Mouse (Mus musculus): ENCODE results near the gene Pax5. TPM values are rescaled to one million over a fixed set of nuclear protein-coding genes. Genes with fewer than 3 reads are reported as not detected.

The Pax5 gene
- total RNA-seq, 2 experiments from 2014 or later: 0.05 to 0.99 TPM

DNA sequence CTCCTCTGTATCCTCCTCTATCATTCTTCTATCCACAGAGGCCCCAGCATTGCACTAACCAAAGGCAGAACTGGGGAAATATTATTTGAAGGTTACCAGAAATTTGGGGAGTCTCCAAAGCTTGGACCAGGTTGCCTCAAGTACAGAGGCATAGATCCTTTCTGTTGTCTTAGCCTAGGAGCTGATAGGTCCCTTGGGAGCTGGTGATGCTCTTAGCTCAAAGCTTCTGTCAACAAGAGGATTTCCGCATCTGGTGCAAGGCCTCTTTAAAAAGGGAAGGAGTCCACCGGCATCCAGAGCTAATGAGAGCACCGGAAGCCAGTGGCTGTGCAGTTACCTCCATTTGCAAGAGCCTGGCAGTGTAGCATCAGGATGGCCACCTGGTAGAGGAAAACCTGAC, 5.1 kb downstream of the Pax5 start:
- DNase-seq: no peak

DNA sequence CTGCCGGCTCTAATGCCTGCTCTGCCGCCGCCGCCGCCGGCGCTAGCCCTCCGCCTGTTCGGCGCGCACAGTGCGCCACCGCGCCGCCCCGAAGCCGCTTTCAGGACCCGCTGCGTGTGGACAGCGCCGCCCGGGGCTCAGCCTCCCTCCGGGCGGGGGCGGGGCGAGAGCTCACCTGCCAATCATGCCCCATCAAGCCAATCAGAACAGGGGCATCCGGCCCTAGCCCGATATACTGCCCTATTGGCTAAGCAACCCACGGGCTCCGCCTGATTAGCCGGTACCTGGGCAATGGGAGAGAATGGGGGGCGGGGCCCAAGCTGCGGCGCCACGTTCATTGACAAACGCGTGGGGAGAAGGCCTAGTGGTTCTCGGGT, 5.9 kb downstream of the Pax5 start:
- peak; percentile 62 to 65 for DNase-seq

DNA sequence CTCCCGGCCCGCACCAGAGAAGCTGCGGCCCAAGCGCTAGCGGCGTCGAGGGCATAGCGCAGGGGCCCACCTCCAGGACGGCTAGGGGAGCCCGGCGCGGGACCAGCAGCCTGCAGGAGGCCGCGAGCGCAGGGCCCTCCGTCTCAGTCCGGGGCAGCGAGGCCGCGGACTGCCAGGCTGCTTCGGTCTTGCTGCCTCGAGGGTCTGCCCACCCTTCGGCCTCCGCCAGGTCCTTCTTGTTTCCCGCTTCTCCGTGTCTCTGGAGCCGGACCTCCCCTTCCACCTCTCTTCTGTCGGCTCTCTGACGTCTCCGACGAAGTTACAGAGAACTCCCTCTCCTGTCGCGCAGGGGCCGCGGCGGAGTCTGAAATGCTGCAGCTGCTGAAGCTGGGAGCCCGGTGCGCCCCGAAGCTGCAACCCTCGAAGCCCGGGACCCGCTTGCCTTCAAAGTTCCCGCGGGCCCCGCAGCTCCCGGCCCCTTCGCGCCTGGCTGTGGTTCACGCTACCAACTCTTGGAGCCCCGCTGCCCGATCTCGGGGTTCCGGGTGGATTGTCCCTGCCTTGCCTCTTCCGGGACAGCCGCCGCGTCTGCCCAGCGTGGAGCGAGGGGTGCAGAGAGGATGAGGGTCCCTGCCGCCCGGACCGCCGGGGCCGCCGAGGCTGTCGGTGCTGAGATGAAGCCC, 6.5 kb downstream of the Pax5 start:
- DNase-seq: no peak

DNA sequence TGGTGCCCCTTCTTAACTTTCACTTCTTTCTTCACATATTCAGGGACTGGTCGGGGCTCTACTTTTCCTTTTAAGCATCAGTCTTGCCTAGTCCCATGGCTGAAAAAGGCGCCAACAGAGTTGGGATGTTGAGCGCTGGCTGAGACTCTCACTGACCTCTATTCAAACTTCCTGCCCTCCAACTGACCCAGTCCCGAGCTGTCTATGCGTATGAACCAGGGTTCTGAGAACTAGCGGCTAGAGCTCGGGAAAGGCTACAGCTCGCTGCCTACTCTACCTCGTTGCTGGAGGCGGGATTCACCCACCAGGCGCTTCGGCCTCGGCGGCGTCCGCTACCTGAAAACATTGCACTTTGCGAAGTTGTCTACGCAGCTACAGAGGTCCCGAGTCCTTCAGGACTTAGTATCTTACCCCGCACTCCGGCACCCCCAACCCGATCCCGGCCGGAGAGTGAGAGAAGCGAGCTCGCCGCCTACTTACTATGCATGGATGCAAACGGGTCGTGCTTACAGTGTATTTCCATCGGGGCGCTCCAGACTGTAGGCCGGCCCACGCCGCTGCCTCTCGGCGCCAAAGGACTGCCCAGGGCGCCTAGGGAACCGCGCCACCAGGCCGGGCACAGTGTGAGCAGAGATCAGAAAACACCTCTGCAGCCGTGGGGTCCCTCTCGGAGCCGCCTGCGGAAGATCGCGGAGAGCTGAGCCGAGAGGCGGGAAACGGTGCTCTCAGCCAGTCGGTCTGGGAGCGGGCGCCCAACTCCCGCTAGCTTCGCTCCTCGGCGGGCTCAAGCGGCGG, 7.2 kb downstream of the Pax5 start:
- DNase-seq: no peak

DNA sequence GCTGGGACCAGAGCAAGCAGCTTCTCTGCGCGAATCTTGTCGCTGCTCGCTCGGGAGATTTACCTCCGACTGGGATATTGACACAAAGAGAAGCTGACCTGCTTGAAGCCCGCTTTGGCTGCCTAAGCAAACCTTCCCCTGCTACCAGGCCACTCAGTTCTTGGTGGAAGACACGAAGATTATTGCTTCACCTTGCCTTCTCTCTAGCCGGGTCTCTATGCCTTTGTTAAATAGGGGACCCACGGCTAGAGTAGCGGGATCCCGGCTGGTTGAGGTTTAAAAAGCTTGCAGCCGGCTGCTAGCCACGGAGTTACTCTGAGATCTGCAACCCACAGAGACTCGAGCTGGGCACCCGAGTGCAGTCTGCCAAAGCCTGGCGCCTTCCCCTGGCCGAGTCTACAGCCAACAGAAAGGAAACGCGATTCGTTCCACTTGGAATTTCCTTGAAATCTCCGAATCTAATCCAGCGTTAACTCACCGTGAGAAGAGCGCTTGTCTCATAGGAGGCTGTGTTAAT, 8.2 kb downstream of the Pax5 start:
- DNase-seq: peak in 1 of 2 experiments; percentile 31

DNA sequence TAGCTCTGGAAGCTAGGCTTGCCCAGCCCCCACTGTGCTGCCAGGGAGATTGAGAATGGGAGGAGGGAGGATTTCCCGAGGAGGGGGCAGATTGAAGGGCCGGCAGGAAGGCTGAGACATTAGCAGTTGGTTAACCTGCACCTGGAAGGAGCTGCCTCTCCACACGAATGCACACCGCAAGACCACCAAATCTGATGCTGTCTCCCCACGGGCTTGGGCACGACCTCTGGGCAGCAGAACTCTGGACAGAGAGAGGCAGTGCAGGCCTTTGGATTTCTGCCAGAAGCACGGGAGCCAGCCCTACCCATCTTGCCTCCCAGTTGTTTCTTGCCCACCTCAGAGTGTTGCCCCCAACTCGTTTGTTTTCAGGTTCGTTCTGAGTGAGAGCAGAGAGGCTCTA, 8.8 kb downstream of the Pax5 start:
- DNase-seq: no peak

DNA sequence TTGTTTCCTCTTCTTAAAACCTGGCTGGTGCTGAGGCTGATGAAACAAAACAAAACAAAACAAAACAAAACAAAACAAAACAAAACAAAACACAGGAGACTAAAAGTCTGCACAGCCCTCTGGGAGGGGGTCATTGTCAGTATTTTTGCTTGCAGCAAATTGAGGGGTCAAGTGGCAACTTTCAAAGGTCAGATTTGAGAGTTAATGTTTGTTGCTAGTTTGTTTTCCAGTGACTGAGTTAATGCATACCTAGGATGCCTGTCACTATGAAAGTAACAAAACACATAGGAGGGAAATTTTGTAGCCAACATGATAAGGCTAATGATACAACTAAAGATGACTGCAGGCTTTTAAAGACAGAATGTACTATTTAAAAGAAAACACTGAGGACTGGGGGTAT, 13.6 kb downstream of the Pax5 start:
- no peak for DNase-seq

DNA sequence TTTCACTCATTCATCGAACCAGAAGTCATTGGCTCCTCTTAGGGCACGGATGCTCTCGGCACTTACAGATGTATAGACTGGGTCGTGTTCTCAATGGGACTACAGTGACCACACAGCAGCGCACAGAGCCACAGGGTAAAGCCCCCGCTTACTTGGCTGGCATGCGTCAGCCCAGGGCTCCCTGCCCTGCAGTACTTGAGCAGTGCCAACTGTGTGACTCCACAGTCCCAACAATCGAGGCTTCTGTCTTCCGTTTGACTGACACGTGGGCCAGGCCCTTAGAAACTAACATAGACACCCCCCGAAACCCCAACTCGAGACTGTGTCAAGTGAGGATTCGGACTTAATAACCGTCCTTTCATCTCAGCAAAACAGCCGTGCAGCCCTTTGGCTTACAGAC, 15.9 kb downstream of the Pax5 start:
- DNase-seq: no peak

DNA sequence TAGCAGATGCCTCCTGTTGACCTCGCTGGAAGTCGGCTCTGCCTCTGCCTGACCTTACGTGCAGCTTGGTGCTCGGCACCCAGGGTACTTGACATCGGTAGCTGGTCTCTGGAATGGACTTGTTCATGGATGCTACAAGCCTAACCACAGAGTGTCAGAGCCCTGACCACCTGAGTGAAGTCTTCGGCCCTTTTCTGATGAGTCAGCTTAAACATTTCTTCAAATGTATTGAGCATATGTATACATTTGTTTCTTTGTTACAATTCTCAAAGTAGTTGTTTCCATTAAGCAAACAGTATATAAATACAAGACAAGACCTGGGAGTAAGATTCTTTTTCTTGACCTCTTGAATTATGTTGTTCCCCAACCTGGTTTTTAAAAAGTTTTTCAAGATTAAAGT, 24.7 kb downstream of the Pax5 start:
- DNase-seq: no peak

DNA sequence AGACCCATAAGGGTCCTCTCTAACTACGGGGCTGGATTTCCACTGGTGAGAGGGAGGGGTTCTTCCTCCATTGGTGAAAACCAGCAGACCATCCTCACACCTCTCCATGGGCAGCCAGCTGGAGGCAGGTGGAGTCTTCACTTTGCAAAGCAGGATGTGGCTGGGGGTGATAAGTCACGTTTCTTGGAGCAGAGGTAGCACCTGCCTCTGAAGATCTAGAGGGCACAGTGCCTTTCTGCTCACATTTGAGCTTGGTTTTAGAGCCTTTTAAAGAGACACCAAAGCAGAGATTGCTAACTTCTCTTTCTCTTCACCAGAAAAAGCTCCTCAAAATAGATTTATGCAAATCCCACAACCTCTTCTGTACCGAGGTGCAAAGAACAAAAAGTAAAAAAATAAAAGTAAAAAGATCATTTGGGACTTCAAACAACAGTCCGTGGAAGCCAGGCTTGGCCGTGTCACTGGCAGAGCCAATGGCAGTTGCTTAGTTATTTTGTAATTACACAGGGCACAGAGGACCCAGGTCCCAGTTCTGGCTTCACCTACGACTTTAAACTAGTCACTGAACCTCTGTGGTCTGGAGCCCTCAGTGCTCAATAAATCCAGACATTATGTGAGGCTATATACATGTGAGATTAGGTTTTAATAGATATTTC, 29.9 kb downstream of the Pax5 start:
- no peak for DNase-seq

DNA sequence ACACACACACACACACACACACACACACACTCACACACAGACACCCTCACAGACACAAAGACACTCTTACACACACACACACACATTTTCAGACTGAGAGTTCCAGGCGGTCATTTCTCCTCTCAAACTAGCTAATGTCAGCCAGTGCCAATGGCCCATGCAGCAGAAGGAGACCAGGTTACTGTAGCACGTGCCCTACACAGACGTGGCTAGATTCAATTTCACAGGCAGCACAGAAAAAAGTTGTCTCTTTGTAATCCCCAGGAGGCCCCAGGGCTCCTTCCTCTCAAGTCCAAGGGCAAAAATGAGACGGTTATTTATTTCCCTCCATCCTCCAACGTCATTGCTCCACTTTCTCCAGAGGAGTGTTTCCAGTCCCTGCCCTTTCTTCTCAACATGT, 31.6 kb downstream of the Pax5 start:
- DNase-seq: no peak

DNA sequence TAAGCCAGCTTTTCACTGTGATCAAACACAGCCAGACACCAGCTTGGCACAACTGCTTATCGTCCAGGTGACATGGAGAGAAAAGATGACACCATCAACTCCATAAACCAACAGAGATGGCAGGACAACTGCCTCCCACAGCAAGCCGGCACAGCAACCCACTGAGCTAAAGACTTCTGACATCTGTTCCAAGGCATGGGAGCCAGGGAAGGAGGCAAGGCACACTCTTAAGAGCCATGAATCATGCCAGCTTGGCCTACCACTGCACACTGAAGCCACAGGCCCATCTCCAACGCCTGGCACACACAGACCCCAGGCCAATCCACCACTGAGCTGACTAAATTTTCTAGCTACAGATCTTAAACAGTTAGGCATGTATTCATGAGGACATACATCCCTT, 32.3 kb downstream of the Pax5 start:
- no peak for DNase-seq

DNA sequence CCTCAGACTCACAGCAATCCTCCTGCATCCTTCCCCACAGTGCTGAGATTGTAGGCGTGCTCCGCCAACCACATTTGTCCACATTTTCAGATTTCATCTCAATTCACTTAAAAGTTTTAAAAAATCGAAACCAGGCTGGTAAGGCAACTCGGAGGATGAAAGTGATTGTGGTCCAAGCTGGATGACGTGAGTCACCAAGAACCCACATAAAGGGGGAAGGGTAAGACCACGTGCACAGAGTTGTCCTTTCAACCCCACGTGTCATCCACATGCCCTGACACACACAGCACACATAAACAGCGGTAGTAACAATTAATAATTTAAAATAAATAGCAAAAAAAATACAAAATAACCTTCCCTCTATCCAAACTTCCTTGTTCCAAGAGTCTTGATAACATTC, 35.3 kb downstream of the Pax5 start:
- no peak for DNase-seq

DNA sequence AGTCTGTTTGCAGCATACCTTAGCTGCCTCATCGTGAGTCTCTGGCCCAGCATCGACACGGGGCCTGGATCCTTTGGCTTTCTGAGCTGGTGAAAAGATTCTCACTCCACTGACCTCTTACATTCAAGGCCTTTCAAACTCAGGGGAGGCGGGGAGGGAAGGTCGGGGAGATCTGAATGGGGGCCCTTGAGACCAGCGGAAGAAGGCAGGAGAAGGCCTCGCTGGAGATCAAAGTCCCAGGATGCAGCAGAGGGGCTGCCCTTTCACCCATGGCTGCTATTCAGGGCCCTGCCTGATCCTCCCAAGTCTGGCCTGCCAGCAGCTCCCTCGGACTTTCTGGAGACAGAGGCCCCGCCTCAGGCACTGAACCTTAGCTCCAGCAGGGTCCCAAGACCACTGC, 36.6 kb downstream of the Pax5 start:
- no peak for DNase-seq

DNA sequence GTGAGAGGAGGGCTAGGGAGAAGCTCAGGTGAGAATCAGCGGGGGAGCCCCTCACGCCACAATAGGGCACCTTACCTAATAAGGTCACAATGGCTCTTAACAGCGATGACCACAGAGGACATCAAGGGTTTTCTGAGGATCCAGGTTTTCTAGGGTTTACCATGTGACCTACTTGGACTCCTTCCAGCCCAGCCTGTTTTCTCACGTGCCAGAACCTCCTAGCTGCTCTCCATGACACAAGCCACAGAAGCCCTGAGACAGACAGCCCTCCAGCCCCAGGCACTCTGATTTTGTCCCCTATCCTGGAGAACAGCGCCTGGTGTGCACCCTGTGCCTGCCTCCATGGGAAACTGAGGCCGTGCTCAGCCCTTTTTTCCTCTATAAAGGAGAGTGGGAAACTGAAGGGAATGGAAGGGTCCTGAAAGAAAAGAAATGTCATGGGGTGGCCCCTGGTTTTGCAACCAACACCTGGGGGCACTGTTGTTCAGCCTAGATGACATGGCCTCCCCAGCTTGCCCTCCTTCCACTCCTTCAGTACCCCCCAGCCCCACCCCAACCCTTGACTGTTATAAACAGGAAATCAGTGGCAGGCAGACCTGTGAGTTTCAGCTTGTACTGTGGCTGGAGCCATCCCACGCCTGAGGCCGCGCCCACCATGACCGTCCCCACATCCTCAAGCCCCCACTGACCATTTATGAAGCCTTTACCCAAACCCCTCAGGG, 37.9 kb downstream of the Pax5 start:
- DNase-seq: no peak

DNA sequence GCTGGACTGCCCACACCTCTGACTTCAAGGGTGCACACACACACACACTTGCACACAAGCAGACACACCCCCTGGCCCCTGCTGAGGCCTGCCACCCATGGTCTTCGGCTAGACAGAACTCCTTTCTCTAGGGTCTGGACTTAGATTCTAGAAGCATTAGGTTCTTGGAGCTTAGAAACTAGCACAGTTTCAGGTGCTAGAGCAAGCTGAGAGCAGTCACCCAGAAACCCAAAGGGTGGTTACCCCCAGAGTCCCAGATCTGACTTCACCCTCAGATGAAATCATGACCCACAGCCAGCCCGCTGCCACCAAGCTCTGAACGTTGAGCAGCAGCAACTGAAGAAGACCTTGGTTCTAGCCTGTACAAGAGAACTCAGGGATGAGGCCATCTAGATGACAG, 38.8 kb downstream of the Pax5 start:
- no peak for DNase-seq

DNA sequence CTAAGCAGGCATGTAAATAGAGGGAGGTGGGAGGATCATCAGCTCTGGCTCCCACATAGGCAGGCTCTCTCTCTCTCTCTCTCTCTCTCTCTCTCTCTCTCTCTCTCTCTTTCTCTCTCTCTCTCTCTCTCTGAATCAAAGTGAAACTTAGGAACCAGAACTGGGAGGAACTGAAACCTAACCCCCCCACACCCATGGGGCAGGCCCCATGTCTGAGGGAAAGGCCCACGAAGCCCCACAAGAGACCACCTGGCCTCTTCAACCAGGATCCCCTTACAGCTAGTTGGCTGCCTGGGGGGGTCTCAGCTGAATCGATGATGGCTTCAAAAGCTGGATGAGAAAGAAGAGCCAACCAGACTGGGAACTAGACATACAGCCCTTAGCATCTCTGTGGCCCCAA, 39.3 kb downstream of the Pax5 start:
- no peak for DNase-seq

DNA sequence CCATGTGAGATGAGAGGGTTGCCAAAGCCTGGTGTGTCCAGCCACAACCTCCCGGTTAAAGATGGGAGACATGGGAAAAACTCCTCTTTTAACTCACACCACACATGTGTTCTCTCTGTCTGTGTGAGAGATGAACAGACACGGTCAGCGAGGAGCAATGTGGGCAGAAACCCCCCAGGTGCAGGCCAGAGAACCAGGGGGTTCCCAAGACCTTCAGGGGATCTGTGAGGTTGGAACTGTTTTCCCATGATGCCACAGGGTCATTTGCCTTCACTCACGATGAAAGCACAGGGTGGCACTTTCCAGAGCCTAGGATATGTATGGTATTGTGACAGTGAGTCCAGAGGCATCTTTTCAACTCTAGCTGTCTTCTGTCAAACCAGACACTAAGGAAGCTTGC, 39.9 kb downstream of the Pax5 start:
- DNase-seq: no peak

DNA sequence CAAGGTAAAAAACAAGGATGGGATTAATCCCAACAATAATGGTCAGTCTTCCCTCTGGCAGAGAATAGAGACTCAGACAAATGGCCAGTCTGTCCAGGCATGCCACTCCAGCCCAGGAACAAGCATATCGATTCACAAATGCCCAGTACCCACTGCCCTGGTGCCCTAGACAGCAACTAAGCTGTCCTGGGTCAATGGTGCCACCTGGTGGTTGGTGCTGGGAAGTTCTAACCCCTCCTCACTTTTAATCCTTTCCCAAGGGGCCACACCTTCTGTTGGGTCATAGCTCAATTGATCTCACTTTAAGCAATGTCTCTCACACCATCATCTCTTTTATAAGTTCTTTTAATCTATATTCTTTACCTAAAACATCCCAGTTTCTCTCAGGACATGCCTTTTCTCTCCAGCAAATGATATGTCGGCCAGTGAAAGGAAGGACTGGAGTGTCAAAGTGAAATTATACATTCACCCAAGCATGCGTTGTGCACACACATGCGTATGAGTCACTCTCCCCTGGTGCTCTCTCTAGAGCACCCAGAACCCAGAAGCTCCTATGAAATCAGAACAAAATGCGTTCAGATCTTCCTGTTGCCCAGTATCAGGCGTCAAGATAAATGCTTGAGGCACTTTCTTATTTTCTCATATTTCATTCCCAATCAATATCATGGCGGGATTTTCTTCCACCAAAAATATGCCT, 40.7 kb downstream of the Pax5 start:
- DNase-seq: no peak

DNA sequence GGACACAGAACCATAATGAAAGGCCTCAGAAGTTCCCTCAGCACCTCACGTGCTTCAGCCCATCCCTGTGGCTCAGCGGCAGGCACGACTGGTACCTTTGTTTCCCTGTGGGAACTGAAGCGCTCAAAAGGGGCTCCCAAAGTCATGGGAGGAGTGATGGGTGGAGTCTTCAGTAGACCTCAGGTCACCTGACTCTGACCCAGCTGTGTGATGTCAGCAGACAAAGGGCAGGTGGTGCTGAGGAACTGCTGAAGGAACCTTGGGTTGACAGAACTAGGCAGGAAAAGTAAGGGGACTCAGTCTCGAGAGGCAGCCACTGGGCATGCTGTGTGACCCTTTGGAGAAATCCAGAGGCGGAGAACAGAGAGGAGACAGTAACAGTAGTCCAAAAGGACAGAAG, 41.7 kb downstream of the Pax5 start:
- DNase-seq: no peak

DNA sequence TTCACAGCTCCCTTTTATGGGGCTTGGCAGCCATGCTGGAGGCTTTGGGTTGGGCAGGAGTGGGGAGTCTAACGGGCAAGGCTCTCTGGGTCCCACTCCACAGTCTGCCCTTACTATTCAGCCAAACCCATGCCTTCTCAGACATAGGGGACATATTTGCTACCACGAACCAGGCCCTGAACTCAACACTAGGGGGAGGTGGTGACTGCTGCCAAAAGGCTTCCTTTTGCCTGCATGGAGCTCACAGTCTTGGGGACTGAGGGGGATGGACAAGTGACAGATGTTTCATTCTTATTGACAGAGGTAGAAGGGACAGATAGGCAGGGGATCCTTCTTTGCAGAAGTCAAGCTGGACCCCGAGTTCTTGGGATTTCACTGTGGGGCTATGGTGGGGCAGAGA, 42.1 kb downstream of the Pax5 start:
- DNase-seq: no peak

DNA sequence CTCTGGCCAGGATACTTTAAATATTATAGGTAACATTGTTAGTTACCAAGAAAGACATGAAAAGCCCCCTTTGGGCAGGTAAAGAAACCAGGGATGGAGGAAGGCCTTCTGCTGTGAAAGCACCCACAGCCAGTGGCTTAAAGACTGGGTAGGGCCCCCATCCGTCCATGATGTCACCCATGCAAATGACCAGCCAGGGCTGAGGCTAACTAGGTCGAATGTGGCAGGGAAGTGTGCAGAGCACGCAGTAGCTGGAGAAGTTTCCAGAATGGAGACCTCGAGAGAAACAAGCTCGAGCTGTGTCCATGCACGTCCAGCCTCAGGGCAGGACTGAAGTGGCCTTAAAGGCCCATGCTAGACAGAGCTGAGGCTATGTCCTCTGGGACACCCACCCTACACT, 42.9 kb downstream of the Pax5 start:
- no peak for DNase-seq

DNA sequence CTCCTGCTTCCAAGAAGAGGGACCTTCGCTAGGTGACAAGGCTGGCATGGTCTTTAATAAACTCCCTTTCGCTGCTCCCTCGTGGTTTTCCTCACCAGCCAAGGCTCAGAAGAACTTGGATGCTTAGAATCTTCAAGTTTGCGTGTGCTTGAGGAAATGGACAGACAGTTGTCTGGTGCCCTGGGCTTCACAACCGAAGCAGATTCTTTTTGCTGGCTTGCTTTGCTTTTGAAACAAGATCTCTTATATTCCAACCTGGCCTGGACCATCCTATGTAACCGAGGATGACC, 45.6 kb downstream of the Pax5 start:
- DNase-seq: no peak

Data from layer of hippocampus, postnatal 36 days (tissue).